Mouse (Mus musculus) C2C12 (cell line): ENCODE measurements around the gene Jsrp1.

ENCODE experiments used
- CEBPB ChIP-seq: IDR thresholded peaks from one replicate; pipeline ENCODE4 v1.6.1; 2011; ENCODE audit warnings: low read depth, mild to moderate bottlenecking, control low read depth, moderate library complexity
- CTCF ChIP-seq: IDR thresholded peaks from one replicate; pipeline ENCODE4 v1.5.1; 2011; ENCODE audit not compliant: control insufficient read depth, insufficient read depth, insufficient read length
- FOSL1 ChIP-seq: IDR thresholded peaks from one replicate; pipeline ENCODE4 v1.8.0; 2011; ENCODE audit warnings: mild to moderate bottlenecking, low read length; ENCODE audit not compliant: poor library complexity, insufficient read depth, severe bottlenecking
- MAX ChIP-seq: IDR thresholded peaks from one replicate; pipeline ENCODE4 v1.6.1; 2011; ENCODE audit warnings: mild to moderate bottlenecking, control low read depth
- MYOD1 ChIP-seq: IDR thresholded peaks from one replicate; pipeline ENCODE4 v1.6.1; 2011; ENCODE audit warnings: low read depth; ENCODE audit not compliant: control insufficient read depth, insufficient read length
- MYOG ChIP-seq: IDR thresholded peaks from one replicate; pipeline ENCODE4 v1.6.1; 2011; ENCODE audit not compliant: control insufficient read depth, insufficient read length; ENCODE audit errors: extremely low read depth
- USF1 ChIP-seq: IDR thresholded peaks from one replicate; pipeline ENCODE4 v1.6.1; 2011; ENCODE audit warnings: low read depth, mild to moderate bottlenecking, control low read depth, moderate library complexity

DNA sequence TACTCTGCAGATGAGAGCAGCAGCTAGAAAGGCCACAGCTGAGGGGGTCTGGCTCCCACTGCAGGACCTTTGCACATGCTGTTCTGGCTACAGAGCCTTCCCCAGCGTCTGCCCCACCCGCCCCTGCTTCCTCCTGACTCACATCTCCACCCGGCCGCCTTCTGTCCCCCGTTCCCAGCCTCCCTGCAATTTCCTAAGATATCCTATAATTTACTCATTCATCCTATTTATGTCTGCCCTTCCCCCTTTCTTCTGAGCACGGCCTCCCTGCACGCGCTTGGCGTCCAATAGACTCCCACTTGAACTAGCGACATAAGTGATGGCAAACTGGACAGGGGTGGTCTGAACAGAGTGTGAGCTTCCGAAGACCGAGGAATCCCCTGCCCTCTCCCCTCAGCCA is 32.4 kb upstream of the Jsrp1 start:
- TF ChIP-seq USF1 (no peak), CTCF (no peak), MAX (no peak), MYOD1 (no peak), MYOG (no peak), CEBPB (no peak), FOSL1 (no peak)
